Mouse (Mus musculus) lung, adult 2 months (tissue): ENCODE measurements around the gene Ptpn1. TPM values are rescaled to one million over a fixed set of nuclear protein-coding genes. Genes with fewer than 3 reads are reported as not detected.

Source experiments
- DNase-seq: peaks from one replicate; pipeline ENCODE4 v3.0.0; 2022
- H3K4me1 ChIP-seq: fragments of 200-500 bp; 2 replicates; pipeline ENCODE4 v1.6.1; 2011; ENCODE audit warnings: low read length; ENCODE audit not compliant: control insufficient read depth, insufficient read depth
- H3K4me3 ChIP-seq: fragments of 200-500 bp; replicated peaks from 2 replicates; pipeline ENCODE3; 2011; ENCODE audit warnings: low read depth, mild to moderate bottlenecking, control low read depth, low read length; ENCODE audit errors: extremely low read depth
- CTCF ChIP-seq: fragments of 200-500 bp; IDR thresholded peaks from 2 replicates; pipeline ENCODE4 v1.5.1; 2011; ENCODE audit warnings: mild to moderate bottlenecking, low read length, control low read depth; ENCODE audit not compliant: insufficient read depth
- POLR2A ChIP-seq: fragments of 200-500 bp; IDR thresholded peaks from 2 replicates; pipeline ENCODE4 v1.6.1; 2011; ENCODE audit warnings: low read depth, mild to moderate bottlenecking, control low read depth, low read length, borderline replicate concordance; ENCODE audit errors: extremely low read depth
- WGBS: fragments of 180-500 bp; shearing (Covaris S2); methylation state at CpG from one replicate; pipeline ENCODE4 v1.1.7; 2018; 5-methylcytosine and 5-hydroxymethylcytosine counted together
- polyA plus RNA-seq: library from polyadenylated mRNA; depleted of rRNA; stranded (reverse); fragments of >200 nt; gene quantifications from 2 replicates; pipeline ENCODE4 v1.2.3, GENCODE M21; 2012

Ptpn1 gene
- polyA plus RNA-seq, 1 experiment: 65.9 TPM

- Histone ChIP-seq H3K4me1 (no peaks in the 10 kb centered on the region), H3K4me3 (no peak overlapping the region)
- DNase-seq: no peak
- TF ChIP-seq CTCF: no peak
- WGBS: 41% methylated on average over 8 of the region's 8 CpGs
Measured at GRCm38 (mm10) chr2:167996672-167997215, 64.9 kb downstream of the Ptpn1 start.

GRCm38 (mm10) chr2:167997562-167997961, 65.7 kb downstream of the Ptpn1 start:
- TF ChIP-seq POLR2A (no peak), CTCF (no peak)
- no peak overlapping the region for H3K4me3 ChIP-seq
- WGBS: 75% methylated on average over 3 of the region's 3 CpGs
- no peaks in the 10 kb centered on the region for H3K4me1 ChIP-seq
- DNase-seq: no peak

DNA sequence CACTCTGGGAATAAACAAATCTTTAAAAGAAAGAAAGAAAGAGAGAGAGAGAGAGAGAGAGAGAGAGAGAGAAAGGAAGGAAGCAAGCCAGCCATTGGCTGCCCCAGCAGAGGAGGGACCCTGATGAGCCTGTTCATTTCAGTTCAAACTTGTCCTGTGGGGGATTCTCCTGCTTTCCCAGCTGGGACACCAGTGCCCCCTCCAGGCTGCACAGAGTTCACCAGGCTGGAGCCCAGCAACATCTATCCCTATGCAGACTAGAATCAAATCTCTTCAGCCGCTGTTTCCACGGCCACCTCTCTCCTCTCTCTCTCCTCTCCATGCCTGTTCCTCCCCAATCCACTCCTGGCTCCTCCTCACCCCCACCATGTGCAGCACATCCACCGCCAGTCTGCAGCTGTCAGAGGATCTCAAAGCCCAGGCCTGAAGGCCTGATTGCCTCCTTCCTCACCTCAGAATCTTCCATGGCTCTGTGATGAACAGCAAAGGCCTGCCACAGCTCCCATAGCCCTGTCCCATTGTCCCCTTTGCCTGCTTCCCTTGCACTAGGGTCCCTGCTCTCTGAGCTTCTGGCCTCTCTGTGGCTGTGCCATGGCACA, 67.4 kb downstream of the Ptpn1 start:
- no peak for DNase-seq
- H3K4me1 ChIP-seq: 0 out of 2 replicates have a peak, but pooled peaks cover 2% of the 10 kb centered on the region
- WGBS: 67% methylated on average over 3 of the region's 3 CpGs
- TF ChIP-seq POLR2A (no peak), CTCF (peak; percentile 36; the same call in 1 of the 2 replicates)
- H3K4me3 ChIP-seq: no peak overlapping the region

DNA sequence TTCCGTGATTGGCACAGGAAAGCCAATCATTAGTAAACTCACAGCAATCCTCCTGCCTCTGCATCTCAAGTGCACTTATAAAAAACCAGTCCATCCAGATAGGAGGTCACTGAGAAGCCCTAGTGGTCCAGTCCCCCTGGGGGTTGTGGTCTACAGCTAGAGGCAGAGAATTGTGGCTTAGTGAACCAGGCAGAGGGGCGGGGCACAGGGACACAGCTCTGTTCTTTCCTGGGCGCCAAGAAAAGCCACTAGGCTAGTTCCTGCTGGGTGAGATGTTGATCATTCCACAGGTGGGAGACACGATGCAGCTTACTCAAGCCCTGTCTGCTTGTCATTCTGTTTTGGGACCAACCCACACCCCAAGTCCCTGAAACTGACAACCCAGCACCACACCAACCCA, 70.3 kb downstream of the Ptpn1 start:
- peaks cover 8% of the 10 kb centered on the region for H3K4me1 ChIP-seq
- no peak overlapping the region for H3K4me3 ChIP-seq
- WGBS: 59% methylated on average over 4 of the region's 4 CpGs
- no peak for DNase-seq
- TF ChIP-seq CTCF (no peak), POLR2A (no peak)

GRCm38 (mm10) chr2:168002884-168003283, 71.0 kb downstream of the Ptpn1 start:
- no peak overlapping the region for H3K4me3 ChIP-seq
- TF ChIP-seq CTCF: no peak
- no peak for TF ChIP-seq POLR2A
- 87% methylated on average over 2 of the region's 2 CpGs for WGBS
- peaks cover 8% of the 10 kb centered on the region for H3K4me1 ChIP-seq
- no peak for DNase-seq

DNA sequence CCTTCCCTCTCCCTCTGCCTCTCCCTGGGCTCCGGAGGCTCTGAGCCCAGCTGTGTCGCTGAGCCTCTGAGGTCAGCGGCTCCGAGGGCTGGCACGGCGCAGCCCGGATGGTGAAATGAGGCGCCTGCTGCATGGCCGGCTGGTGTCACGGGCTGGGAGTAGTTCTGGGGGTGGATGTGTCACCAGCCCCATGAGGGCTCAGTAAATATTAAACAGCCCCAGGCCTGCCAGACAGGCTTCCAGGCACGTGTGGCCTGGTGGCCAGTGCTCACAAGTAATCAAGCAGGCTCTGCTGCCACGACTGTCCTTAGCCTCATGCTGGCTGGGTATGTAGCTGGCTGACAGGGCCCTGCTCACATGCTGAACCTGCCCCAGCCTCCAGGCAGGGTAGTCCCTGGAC, 71.6 kb downstream of the Ptpn1 start:
- no peak for DNase-seq
- Histone ChIP-seq H3K4me3 (no peak overlapping the region), H3K4me1 (peaks cover 8% of the 10 kb centered on the region)
- TF ChIP-seq CTCF (no peak), POLR2A (no peak)
- WGBS: 47% methylated on average over 12 of the region's 12 CpGs

DNA sequence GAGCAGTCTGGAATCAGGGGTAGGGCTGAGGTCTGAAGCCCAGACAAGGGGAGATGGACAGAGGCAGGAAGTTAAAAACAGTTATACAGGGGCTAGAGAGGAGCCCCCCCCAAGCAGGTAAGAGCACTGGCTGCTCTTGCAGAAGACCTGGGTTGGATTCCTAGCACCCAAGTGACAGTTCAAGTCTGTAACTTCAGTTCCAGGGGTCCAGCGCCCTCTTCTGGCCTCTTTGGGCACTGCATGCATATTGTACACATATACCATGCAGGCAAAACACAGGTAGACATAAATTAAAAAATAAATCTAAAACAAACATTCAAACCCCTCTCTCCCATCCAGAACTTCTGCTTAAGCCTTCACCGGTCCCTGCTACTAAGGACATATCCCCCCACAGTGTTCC, 72.5 kb downstream of the Ptpn1 start:
- Histone ChIP-seq H3K4me3 (no peak overlapping the region), H3K4me1 (peaks cover 8% of the 10 kb centered on the region)
- 72% methylated on average over 2 of the region's 2 CpGs for WGBS
- TF ChIP-seq POLR2A (no peak), CTCF (0 out of 2 replicates have a peak, but pooled peaks have one; percentile 26)
- DNase-seq: no peak

DNA sequence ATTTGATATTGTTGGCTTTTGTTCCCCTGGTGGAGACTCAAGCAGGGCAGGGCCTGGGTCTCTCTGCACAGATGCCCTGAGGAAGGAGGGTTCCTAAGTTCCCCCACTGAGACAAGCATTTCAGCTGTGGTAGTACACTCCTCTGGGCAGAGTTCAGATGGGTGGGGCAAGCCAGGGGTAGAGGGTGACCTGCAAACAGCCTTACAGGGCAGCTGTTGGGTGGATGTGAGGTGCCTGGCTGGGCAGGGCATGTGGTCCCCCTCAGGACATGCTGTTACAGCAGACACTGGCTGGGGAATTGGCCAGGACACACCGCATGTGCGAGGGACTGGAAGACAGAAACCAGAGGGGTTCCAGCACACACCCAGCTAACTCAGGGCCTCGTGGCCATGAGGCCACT, 73.1 kb downstream of the Ptpn1 start:
- TF ChIP-seq CTCF (no peak), POLR2A (no peak)
- Histone ChIP-seq H3K4me1 (peaks cover 8% of the 10 kb centered on the region), H3K4me3 (no peak overlapping the region)
- no peak for DNase-seq
- 92% methylated on average over 3 of the region's 3 CpGs for WGBS

DNA sequence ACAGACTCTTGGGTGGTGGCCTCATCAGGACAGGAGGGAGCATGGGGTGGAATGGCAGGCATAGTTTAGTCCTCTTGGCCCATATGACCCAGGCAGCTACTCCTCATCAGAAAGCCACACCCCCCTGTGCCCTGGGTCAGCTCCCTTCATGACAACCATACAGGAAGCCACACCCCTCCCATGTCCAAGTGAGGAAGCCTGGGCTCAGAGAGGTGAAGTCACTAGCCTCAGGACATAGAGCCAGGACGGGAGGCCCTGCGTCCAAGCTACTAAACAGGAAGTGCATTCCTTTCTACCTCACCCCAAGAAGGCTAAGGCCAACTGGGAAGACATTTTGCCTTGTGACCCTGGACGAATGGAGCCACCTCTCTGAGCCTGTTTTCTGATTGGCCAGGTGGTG, 73.8 kb downstream of the Ptpn1 start:
- H3K4me3 ChIP-seq: no peak overlapping the region
- peaks cover 8% of the 10 kb centered on the region for H3K4me1 ChIP-seq
- TF ChIP-seq POLR2A: no peak
- no peak for TF ChIP-seq CTCF
- 30% methylated on average over 3 of the region's 3 CpGs for WGBS
- no peak for DNase-seq

DNA sequence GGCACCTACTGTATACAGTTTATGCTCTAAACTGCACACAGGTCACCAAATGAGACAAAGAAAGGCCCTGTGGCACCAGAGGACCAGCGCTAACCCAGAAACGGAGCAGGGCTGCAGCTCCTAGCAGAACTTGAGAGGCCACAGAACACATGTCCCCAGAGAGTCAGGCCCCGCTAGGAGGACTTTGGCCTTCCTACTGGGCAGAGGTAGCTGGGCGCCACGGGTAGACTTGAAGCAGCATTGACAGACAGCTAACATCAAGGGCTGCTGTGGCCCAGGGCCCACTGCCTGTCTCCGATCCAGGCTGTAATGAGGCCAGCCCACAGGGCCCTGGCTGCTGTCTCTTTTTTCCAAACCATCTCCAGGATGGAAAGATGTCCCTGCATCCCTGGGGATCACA, 74.6 kb downstream of the Ptpn1 start:
- no peak for TF ChIP-seq POLR2A
- TF ChIP-seq CTCF: no peak
- DNase-seq: no peak
- WGBS: 87% methylated on average over 6 of the region's 6 CpGs

DNA sequence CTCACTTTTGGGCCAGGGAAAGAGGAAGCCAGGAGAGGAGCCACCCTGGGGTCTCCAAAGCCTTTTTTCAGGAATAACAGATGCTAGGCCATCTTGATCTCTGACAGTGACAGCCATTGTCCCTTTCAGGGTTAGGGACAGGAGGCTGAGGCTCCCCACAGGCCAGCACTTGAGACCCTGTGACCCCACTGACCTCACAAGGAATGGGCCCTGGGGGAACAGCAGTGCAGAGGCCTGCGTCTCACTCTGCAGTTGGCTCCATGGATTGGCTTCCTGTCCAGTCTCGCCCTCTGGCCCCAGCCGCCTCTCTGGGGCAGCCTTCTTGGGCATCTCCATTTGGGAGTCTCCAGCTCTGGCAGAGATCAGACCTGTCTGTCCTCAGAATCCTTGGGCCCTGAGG, 76.3 kb downstream of the Ptpn1 start:
- 88% methylated on average over 3 of the region's 3 CpGs for WGBS
- Histone ChIP-seq H3K4me3 (no peak overlapping the region), H3K4me1 (peaks cover 8% of the 10 kb centered on the region)
- TF ChIP-seq CTCF (no peak), POLR2A (no peak)
- no peak for DNase-seq

More for the DNA sequence above, 74.6 kb downstream of the Ptpn1 start:
- Histone ChIP-seq H3K4me3 (no peak overlapping the region), H3K4me1 (peaks cover 8% of the 10 kb centered on the region)
